Mouse (Mus musculus): ENCODE measurements around the gene Rassf1. TPM values are rescaled to one million over a fixed set of nuclear protein-coding genes. Genes with fewer than 3 reads are reported as not detected.

Rassf1 gene
- polyA plus RNA-seq, 1 experiment from 2014 or later, result 15.1 TPM

- 92% methylated on average over 14 of the region's 14 CpGs for WGBS (ENCODE audit: insufficient replicate concordance)
- ATAC-seq (no peak), DNase-seq (no peak)
- Histone ChIP-seq H3K36me3 (replicated peaks; ENCODE audit: insufficient read depth, low read length) (peaks cover 16% of the 10 kb centered on the region), H3K9me3 (ENCODE audit: low read length) (no peaks in the 10 kb centered on the region), H3K27me3 (ENCODE audit: insufficient read depth, low read length) (no peaks in the 10 kb centered on the region), H3K9ac (replicated peaks) (no peak overlapping the region), H3K4me1 (ENCODE audit: insufficient read depth) (peaks cover 41% of the 10 kb centered on the region), H3K27ac (ENCODE audit: low read depth) (0 out of 2 replicates have a peak overlapping the region, but pooled peaks have one; percentile 94), H3K4me3 (ENCODE audit: low read depth, low read length) (no peak overlapping the region), H3K4me2 (ENCODE audit: low read depth, low read length) (peak overlapping the region; percentile 16; the same call in 1 of the 2 replicates)
- TF ChIP-seq EP300 (IDR thresholded peaks at IDR 0.05; ENCODE audit: low read depth) (no peak), CTCF (IDR thresholded peaks at IDR 0.05; ENCODE audit: low read depth) (no peak)
Measured at GRCm38 (mm10) chr9:107579023-107579900, 27.9 kb downstream of the Rassf1 start.

DNA sequence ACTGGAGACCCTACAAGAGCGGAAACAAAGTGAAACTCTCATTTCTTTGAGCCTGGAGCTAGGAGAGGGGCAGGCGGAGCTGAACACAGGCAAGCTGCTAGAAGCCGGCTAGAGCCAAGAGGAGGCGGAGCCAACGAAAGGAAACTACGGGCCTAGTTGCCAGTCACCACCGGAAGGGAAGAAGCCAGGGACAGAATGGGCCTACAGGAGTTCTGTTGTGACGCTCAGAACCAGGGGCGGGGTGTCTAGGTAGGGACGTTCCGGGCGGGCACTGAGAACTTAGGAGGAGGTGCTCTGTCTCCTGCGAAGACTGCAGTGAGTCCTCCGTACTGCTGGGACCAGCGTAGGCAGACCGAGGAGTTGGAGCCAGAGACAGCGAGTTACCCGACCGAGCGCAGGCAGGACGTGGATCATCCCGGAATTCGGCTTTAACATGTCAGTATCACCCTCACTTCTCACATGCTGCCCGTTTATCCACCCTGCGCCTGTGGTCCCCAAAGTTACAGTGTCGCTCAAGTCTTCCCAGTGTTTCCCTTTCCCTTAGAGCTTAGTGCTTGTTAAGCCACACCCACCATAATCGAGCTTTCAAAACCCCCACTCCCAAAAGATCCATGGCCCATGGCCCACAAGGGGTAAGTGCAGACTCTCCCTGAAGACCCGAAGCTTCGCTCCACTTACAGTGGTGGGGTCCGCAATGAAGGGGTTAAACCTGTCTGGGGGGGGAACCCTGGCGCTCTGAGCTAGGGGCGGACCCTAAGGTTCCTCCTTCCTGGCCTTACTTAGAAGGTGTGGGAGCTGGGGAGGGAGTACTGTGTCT is 29.4 kb downstream of the Rassf1 start, which contains the start of gene Hyal3:
Gene Hyal3 (plus strand): TSS at position 318 of the 817 bp plus-strand sequence.
- Histone ChIP-seq H3K4me2 (ENCODE audit: low read depth, low read length) (peak within 1 kb of the TSS; percentile 97), H3K27me3 (ENCODE audit: insufficient read depth, low read length) (no peaks in the 10 kb centered on the region), H3K9ac (replicated peaks) (peak within 1 kb of the TSS; percentile 86), H3K36me3 (replicated peaks; ENCODE audit: insufficient read depth, low read length) (peaks cover 16% of the 10 kb centered on the region), H3K27ac (ENCODE audit: low read depth) (peak within 1 kb of the TSS; percentile 94), H3K9me3 (ENCODE audit: low read length) (no peaks in the 10 kb centered on the region), H3K4me3 (ENCODE audit: low read depth, low read length) (peak within 1 kb of the TSS; percentile 55), H3K4me1 (ENCODE audit: insufficient read depth) (peaks cover 37% of the 10 kb centered on the region)
- 0% methylated on average over 31 of the region's 32 CpGs for WGBS (ENCODE audit: insufficient replicate concordance)
- TF ChIP-seq CTCF (IDR thresholded peaks at IDR 0.05; ENCODE audit: low read depth) (0 out of 2 replicates have a peak, but pooled peaks have one; percentile 3), EP300 (IDR thresholded peaks at IDR 0.05; ENCODE audit: low read depth) (peak; percentile 42; the same call in 1 of the 2 replicates)
- ATAC-seq (peak; percentile 68), DNase-seq (peak; percentile 88)

DNA sequence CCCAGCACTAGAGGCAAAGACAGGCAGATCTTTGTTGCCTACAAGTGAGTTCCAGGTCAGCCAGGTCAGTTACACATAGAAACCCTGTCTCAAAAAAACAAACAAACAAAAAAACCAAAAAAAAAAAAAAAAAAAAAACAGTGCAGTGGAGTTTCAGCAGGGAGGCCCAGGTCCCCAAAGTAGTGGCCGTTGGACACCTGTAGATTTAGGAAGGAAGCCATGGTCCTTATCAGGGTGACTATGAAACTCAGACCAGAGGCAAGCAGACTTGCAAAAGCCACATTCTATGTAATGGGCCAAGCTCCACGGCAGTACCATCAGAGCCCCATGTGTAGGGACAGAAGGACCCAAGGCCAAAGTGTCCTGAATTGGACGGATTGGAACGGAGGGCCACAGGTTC is 30.2 kb downstream of the Rassf1 start:
- no peak for ATAC-seq
- DNase-seq, result no peak
- peak overlapping the region; percentile 94 for H3K27ac ChIP-seq (ENCODE audit: low read depth)
- TF ChIP-seq EP300 (IDR thresholded peaks at IDR 0.05; ENCODE audit: low read depth), result no peak
- no peak for TF ChIP-seq CTCF (IDR thresholded peaks at IDR 0.05; ENCODE audit: low read depth)
- WGBS (ENCODE audit: insufficient replicate concordance), result 37% methylated on average over 4 of the region's 4 CpGs
- peak overlapping the region; percentile 97 for H3K4me2 ChIP-seq (ENCODE audit: low read depth, low read length)
- H3K9me3 ChIP-seq (ENCODE audit: low read length), result no peaks in the 10 kb centered on the region
- peaks cover 36% of the 10 kb centered on the region for H3K4me1 ChIP-seq (ENCODE audit: insufficient read depth)
- no peaks in the 10 kb centered on the region for H3K27me3 ChIP-seq (ENCODE audit: insufficient read depth, low read length)
- peaks cover 16% of the 10 kb centered on the region for H3K36me3 ChIP-seq (replicated peaks; ENCODE audit: insufficient read depth, low read length)
- H3K9ac ChIP-seq (replicated peaks), result peak overlapping the region; percentile 86
- peak overlapping the region; percentile 55 for H3K4me3 ChIP-seq (ENCODE audit: low read depth, low read length)

GRCm38 (mm10) chr9:107582509-107583062 is 31.2 kb downstream of the Rassf1 start:
- Histone ChIP-seq H3K9ac (replicated peaks) (peak overlapping the region; percentile 86), H3K4me2 (ENCODE audit: low read depth, low read length) (peak overlapping the region; percentile 97)

DNA sequence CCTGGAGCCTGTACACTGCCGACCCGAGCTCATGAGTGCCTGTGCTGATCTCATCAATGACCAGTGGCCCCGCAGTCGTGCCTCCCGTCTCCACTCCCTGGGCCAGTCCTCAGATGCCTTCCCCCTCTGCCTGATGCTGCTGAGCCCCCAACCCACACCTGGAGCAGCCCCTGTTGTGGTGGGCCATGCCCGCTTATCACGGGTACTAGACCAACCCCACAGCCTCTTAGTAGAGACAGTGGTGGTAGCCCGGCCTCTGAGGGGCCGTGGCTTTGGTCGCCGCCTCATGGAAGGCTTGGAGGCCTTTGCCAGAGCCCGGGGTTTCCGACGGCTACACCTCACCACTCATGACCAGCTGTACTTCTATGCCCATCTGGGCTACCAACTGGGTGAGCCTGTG is 31.8 kb downstream of the Rassf1 start:
- Histone ChIP-seq H3K9me3 (ENCODE audit: low read length) (no peaks in the 10 kb centered on the region), H3K4me3 (ENCODE audit: low read depth, low read length) (no peak overlapping the region), H3K4me1 (ENCODE audit: insufficient read depth) (peaks cover 26% of the 10 kb centered on the region), H3K27me3 (ENCODE audit: insufficient read depth, low read length) (no peaks in the 10 kb centered on the region), H3K36me3 (replicated peaks; ENCODE audit: insufficient read depth, low read length) (peaks cover 16% of the 10 kb centered on the region), H3K27ac (ENCODE audit: low read depth) (no peak overlapping the region), H3K4me2 (ENCODE audit: low read depth, low read length) (no peak overlapping the region), H3K9ac (replicated peaks) (no peak overlapping the region)
- no peak for TF ChIP-seq CTCF (IDR thresholded peaks at IDR 0.05; ENCODE audit: low read depth)
- TF ChIP-seq EP300 (IDR thresholded peaks at IDR 0.05; ENCODE audit: low read depth), result no peak
- WGBS (ENCODE audit: insufficient replicate concordance), result 88% methylated on average over 14 of the region's 14 CpGs
- ATAC-seq (no peak), DNase-seq (no peak)

More at GRCm38 (mm10) chr9:107582509-107583062, 31.2 kb downstream of the Rassf1 start:
- 80% methylated on average over 7 of the region's 7 CpGs for WGBS (ENCODE audit: insufficient replicate concordance)
- DNase-seq, result no peak
- no peak for ATAC-seq
- H3K27me3 ChIP-seq (ENCODE audit: insufficient read depth, low read length), result no peaks in the 10 kb centered on the region
- peak overlapping the region; percentile 94; the same call in 1 of the 2 replicates for H3K27ac ChIP-seq (ENCODE audit: low read depth)
- TF ChIP-seq CTCF (IDR thresholded peaks at IDR 0.05; ENCODE audit: low read depth) (no peak), EP300 (IDR thresholded peaks at IDR 0.05; ENCODE audit: low read depth) (no peak)
- peaks cover 30% of the 10 kb centered on the region for H3K4me1 ChIP-seq (ENCODE audit: insufficient read depth)
- peaks cover 16% of the 10 kb centered on the region for H3K36me3 ChIP-seq (replicated peaks; ENCODE audit: insufficient read depth, low read length)
- no peak overlapping the region for H3K4me3 ChIP-seq (ENCODE audit: low read depth, low read length)
- H3K9me3 ChIP-seq (ENCODE audit: low read length), result no peaks in the 10 kb centered on the region
